Comparison of ENCODE assay signal across 9 mouse cellular contexts in genomic region chr4:44712051-44712700, GRCm38 (mm10). TPM values are rescaled to one million over a fixed set of nuclear protein-coding genes. Genes with fewer than 3 reads are reported as not detected.
DNase-seq lines count a peak whose midpoint lies in the region; ATAC-seq lines count a peak whose summit lies in the region.
"Had no signal": no experiment of that assay in that cellular context is flagged by ENCODE, and none has a peak within 500 bp of the region (broad histone marks: within the 10 kb centered on the region; RNA-seq: fewer than 3 reads in every experiment).

No protein-coding gene starts in this region.

- H3K4me2 ChIP-seq in forebrain, embryonic 11.5 days (ENCODE audit: low read depth, low read length, severe bottlenecking): peak overlapping the region; percentile 45
- H3K4me2 ChIP-seq in forebrain, embryonic 14.5 days (ENCODE audit: low read length): no peak overlapping the region
- peak overlapping the region; percentile 41 for H3K4me2 ChIP-seq in heart, embryonic 15.5 days
- 0 out of 2 replicates have a peak overlapping the region, but pooled peaks have one; percentile 6 for H3K4me2 ChIP-seq in liver, embryonic 16.5 days (ENCODE audit: low read depth, low read length)

- no peaks in the 10 kb centered on the region for H3K36me3 ChIP-seq in forebrain, embryonic 11.5 days (ENCODE audit: control insufficient read depth, insufficient read depth, low read length)
- H3K36me3 ChIP-seq in forebrain, embryonic 14.5 days (ENCODE audit: control insufficient read depth, insufficient read depth, low read length): no peaks in the 10 kb centered on the region
- no peaks in the 10 kb centered on the region for H3K36me3 ChIP-seq in heart, embryonic 15.5 days
- H3K36me3 ChIP-seq in liver, embryonic 16.5 days (ENCODE audit: control insufficient read depth, insufficient read depth): no peaks in the 10 kb centered on the region
- H3K36me3 ChIP-seq: embryonic facial prominence, embryonic 12.5 days had no signal

- ATAC-seq in forebrain, embryonic 11.5 days (replicated peaks; ENCODE audit: low FRiP score): no peak
- ATAC-seq in forebrain, embryonic 14.5 days: no peak
- no peak for ATAC-seq in heart, embryonic 15.5 days (replicated peaks; ENCODE audit: insufficient number of reproducible peaks, insufficient read depth, low FRiP score, low read depth)
- no peak for ATAC-seq in liver, embryonic 16.5 days (ENCODE audit: low read depth)

- DNase-seq in forebrain, embryonic 11.5 days (ENCODE audit: low spot score): peak; percentile 71
- DNase-seq in forebrain, embryonic 14.5 days (ENCODE audit: low spot score): no peak
- peak; percentile 32 for DNase-seq in ES-CJ7 (ENCODE audit: low read depth, low spot score)
- no peak for DNase-seq in thymus, postnatal 36 days
- no peak for DNase-seq in layer of hippocampus, postnatal 36 days
- no peak for DNase-seq in thymus, postnatal 4 days

- H3K4me3 ChIP-seq in forebrain, embryonic 11.5 days (ENCODE audit: low read depth, low read length): peak overlapping the region; percentile 8
- H3K4me3 ChIP-seq in forebrain, embryonic 14.5 days (ENCODE audit: low read depth, low read length): no peak overlapping the region
- H3K4me3 ChIP-seq in heart, embryonic 15.5 days: peak overlapping the region; percentile 26
- no peak overlapping the region for H3K4me3 ChIP-seq in liver, embryonic 16.5 days (ENCODE audit: low read depth, low read length)
- H3K4me3 ChIP-seq: embryonic facial prominence, embryonic 12.5 days had no signal

- peak overlapping the region; percentile 18; the same call in 1 of the 2 replicates for H3K9ac ChIP-seq in forebrain, embryonic 11.5 days (ENCODE audit: low read length)
- no peak overlapping the region for H3K9ac ChIP-seq in forebrain, embryonic 14.5 days (ENCODE audit: low read length)
- no peak overlapping the region for H3K9ac ChIP-seq in heart, embryonic 15.5 days
- no peak overlapping the region for H3K9ac ChIP-seq in liver, embryonic 16.5 days (ENCODE audit: low read depth, low read length)
- H3K9ac ChIP-seq: embryonic facial prominence, embryonic 12.5 days had no signal

- H3K27me3 ChIP-seq in forebrain, embryonic 11.5 days (ENCODE audit: control insufficient read depth, insufficient read depth, low read length): peaks cover 88% of the 10 kb centered on the region
- peaks cover 84% of the 10 kb centered on the region for H3K27me3 ChIP-seq in forebrain, embryonic 14.5 days (replicated peaks; ENCODE audit: control insufficient read depth, insufficient read depth, low read length)
- peaks cover 95% of the 10 kb centered on the region for H3K27me3 ChIP-seq in heart, embryonic 15.5 days
- H3K27me3 ChIP-seq in liver, embryonic 16.5 days (ENCODE audit: control insufficient read depth, insufficient read depth, low read depth, low read length): peaks cover 91% of the 10 kb centered on the region

- WGBS in forebrain, embryonic 11.5 days: under 1% methylated on average over 25 of the region's 25 CpGs
- under 1% methylated on average over 25 of the region's 25 CpGs for WGBS in forebrain, embryonic 14.5 days
- WGBS in heart, embryonic 15.5 days: under 1% methylated on average over 25 of the region's 25 CpGs
- WGBS in liver, embryonic 16.5 days (ENCODE audit: insufficient replicate concordance): 1% methylated on average over 25 of the region's 25 CpGs

- H3K9me3 ChIP-seq in forebrain, embryonic 11.5 days (ENCODE audit: control insufficient read depth, low read length): no peaks in the 10 kb centered on the region
- no peaks in the 10 kb centered on the region for H3K9me3 ChIP-seq in forebrain, embryonic 14.5 days (replicated peaks; ENCODE audit: control insufficient read depth, low read length)
- H3K9me3 ChIP-seq in heart, embryonic 15.5 days (replicated peaks): no peaks in the 10 kb centered on the region
- H3K9me3 ChIP-seq in liver, embryonic 16.5 days (replicated peaks; ENCODE audit: control insufficient read depth, low read length): no peaks in the 10 kb centered on the region
- H3K9me3 ChIP-seq: embryonic facial prominence, embryonic 12.5 days had no signal

- no peak overlapping the region for H3K27ac ChIP-seq in forebrain, embryonic 11.5 days (ENCODE audit: low read depth, low read length)
- no peak overlapping the region for H3K27ac ChIP-seq in forebrain, embryonic 14.5 days (ENCODE audit: low read depth, low read length)
- H3K27ac ChIP-seq in heart, embryonic 15.5 days: no peak overlapping the region
- no peak overlapping the region for H3K27ac ChIP-seq in liver, embryonic 16.5 days (ENCODE audit: low read length)
- H3K27ac ChIP-seq: embryonic facial prominence, embryonic 12.5 days had no signal

- peaks cover 20% of the 10 kb centered on the region for H3K4me1 ChIP-seq in forebrain, embryonic 11.5 days (replicated peaks; ENCODE audit: control insufficient read depth, insufficient read depth, low read length)
- H3K4me1 ChIP-seq in forebrain, embryonic 14.5 days (ENCODE audit: control insufficient read depth, insufficient read depth, low read length): no peaks in the 10 kb centered on the region
- H3K4me1 ChIP-seq in heart, embryonic 15.5 days (replicated peaks): peaks cover 31% of the 10 kb centered on the region
- no peaks in the 10 kb centered on the region for H3K4me1 ChIP-seq in liver, embryonic 16.5 days (ENCODE audit: control insufficient read depth, low read depth, low read length)

RNA-seq across cellular contexts. Expression of gene Pax5, which starts 1.9 kb away (rescaled TPM):
- 0.11 and 0.43 TPM in 2 replicates for polyA plus RNA-seq in forebrain, embryonic 11.5 days (2014; fragmentation: Nextera tagmentation; extraction: Ambion mirVana)
- polyA plus RNA-seq in forebrain, embryonic 14.5 days (2014; fragmentation: Nextera tagmentation; extraction: Ambion mirVana): 0.10 and 0.20 TPM in 2 replicates
- polyA plus RNA-seq in heart, embryonic 15.5 days (2015; fragmentation: Nextera tagmentation; extraction: Ambion mirVana): not detected in 2 replicates
- polyA plus RNA-seq in liver, embryonic 16.5 days (2015; fragmentation: Nextera tagmentation; extraction: Ambion mirVana): 0.36 and 0.54 TPM in 2 replicates
- under 1 TPM; 0.05 to 0.99 TPM for total RNA-seq in layer of hippocampus, postnatal 36 days (2021)

RNA-seq across cellular contexts. Expression of gene Zcchc7, which starts 43.5 kb away (rescaled TPM):
- 20.7 and 24.3 TPM in 2 replicates for polyA plus RNA-seq in forebrain, embryonic 11.5 days (2014; fragmentation: Nextera tagmentation; extraction: Ambion mirVana)
- 23.2 and 32.1 TPM in 2 replicates for polyA plus RNA-seq in forebrain, embryonic 14.5 days (2014; fragmentation: Nextera tagmentation; extraction: Ambion mirVana)
- polyA plus RNA-seq in heart, embryonic 15.5 days (2015; fragmentation: Nextera tagmentation; extraction: Ambion mirVana): 22.1 and 25.3 TPM in 2 replicates
- 10.1 and 10.8 TPM in 2 replicates for polyA plus RNA-seq in liver, embryonic 16.5 days (2015; fragmentation: Nextera tagmentation; extraction: Ambion mirVana)
- 10 to 100 TPM; 69.7 to 92.0 TPM for total RNA-seq in layer of hippocampus, postnatal 36 days (2021)

Comparison
In these comparisons a context has a peak if more than half of its experiments do, and no peak if none do; other contexts are left out.
1. DNase-seq: peak in forebrain, embryonic 11.5 days (single experiment) and ES-CJ7 (single experiment); none in forebrain, embryonic 14.5 days (single experiment), thymus, postnatal 36 days (0 of 2), layer of hippocampus, postnatal 36 days (0 of 2) and thymus, postnatal 4 days (single experiment).
2. H3K4me3 ChIP-seq: peak in forebrain, embryonic 11.5 days (single experiment) and heart, embryonic 15.5 days (single experiment); none in forebrain, embryonic 14.5 days (single experiment) and liver, embryonic 16.5 days (single experiment).